In genomic region chr14:15881284-15881683, GRCm38 (mm10) we compare ENCODE assay signal across 8 mouse cellular contexts.
DNase-seq lines count a peak whose midpoint lies in the region; ATAC-seq and TF ChIP-seq lines count a peak whose summit lies in the region.

No protein-coding gene starts in this region.

- H3K4me1 ChIP-seq in liver, adult 2 months (ENCODE audit: control insufficient read depth, insufficient read depth, low read length) = no peaks in the 10 kb centered on the region
- no peaks in the 10 kb centered on the region for H3K4me1 ChIP-seq in liver, embryonic 11.5 days (replicated peaks; ENCODE audit: control insufficient read depth, insufficient read depth, low read length)

- no peak overlapping the region for H3K9ac ChIP-seq in liver, adult 2 months (ENCODE audit: low read depth, low read length)
- no peak overlapping the region for H3K9ac ChIP-seq in liver, embryonic 11.5 days (ENCODE audit: low read depth, low read length)

- TF ChIP-seq CTCF in liver, adult 2 months (IDR thresholded peaks at IDR 0.05; ENCODE audit: low read depth, low read length) = peak; percentile 23; the same call in 1 of the 2 replicates
- TF ChIP-seq CTCF in Patski (IDR thresholded peaks at IDR 0.05) = peak; percentile 40

- H3K27me3 ChIP-seq in liver, adult 2 months (ENCODE audit: control insufficient read depth, insufficient read depth, low read length) = no peaks in the 10 kb centered on the region
- no peaks in the 10 kb centered on the region for H3K27me3 ChIP-seq in liver, embryonic 11.5 days (replicated peaks; ENCODE audit: control insufficient read depth, insufficient read depth, low read length)
- H3K27me3 ChIP-seq in Patski = no peaks in the 10 kb centered on the region

- H3K36me3 ChIP-seq in liver, adult 2 months (ENCODE audit: control insufficient read depth, insufficient read depth, low read length) = no peaks in the 10 kb centered on the region
- no peaks in the 10 kb centered on the region for H3K36me3 ChIP-seq in liver, embryonic 11.5 days (ENCODE audit: control insufficient read depth, insufficient read depth, low read length)

- no peak overlapping the region for H3K4me3 ChIP-seq in liver, adult 2 months (ENCODE audit: insufficient read depth, low read depth, low read length)
- H3K4me3 ChIP-seq in liver, embryonic 11.5 days (ENCODE audit: low read depth, low read length) = no peak overlapping the region

- CTCF ChIA-PET in Patski (lab: Charles Lee) = no interaction called here

- no peak for ATAC-seq in liver, embryonic 11.5 days (replicated peaks; ENCODE audit: low FRiP score)
- ATAC-seq in Patski = no peak
- no peak for ATAC-seq in erythroblast, adult 5-6 weeks (replicated peaks; ENCODE audit: low FRiP score, poor library complexity, severe bottlenecking)

- H3K9me3 ChIP-seq in liver, embryonic 11.5 days (ENCODE audit: control insufficient read depth, low read length) = no peaks in the 10 kb centered on the region

- no peak for TF ChIP-seq POLR2A in liver, adult 2 months (IDR thresholded peaks at IDR 0.05; ENCODE audit: extremely low read depth, insufficient read depth, low read length)

- no peaks in the 10 kb centered on the region for H3K79me2 ChIP-seq in liver, adult 2 months (ENCODE audit: control insufficient read depth, insufficient read depth, low read length)

- in situ Hi-C loops in Patski (cut with MboI; ENCODE audit: low pct_unique_long_range_greater_than_20kb) = no loop called here

- H3K4me2 ChIP-seq in liver, embryonic 11.5 days = no peak overlapping the region

- intact Hi-C loops in heart, postnatal 14 days (cut with DNase I) = loop anchor here (1.0 to 5.0 kb wide), 2 partner anchors 444 to 526 kb away; partner anchors contain the start of gene Lrrc3b
- intact Hi-C loops in left cerebral cortex, postnatal 14 days (cut with DNase I) = loop anchor here (10.0 kb wide), 1 partner anchor 526 kb away; no protein-coding TSS in a partner anchor

- WGBS in liver, adult 2 months = 44% methylated on average over 1 of the region's 1 CpGs
- 28% methylated on average over 1 of the region's 1 CpGs for WGBS in liver, embryonic 11.5 days

- peak; percentile 6 for DNase-seq in liver, adult 2 months (ENCODE audit: extremely low read depth, low read depth, low spot score)
- DNase-seq in liver, embryonic 11.5 days (ENCODE audit: low spot score) = no peak
- no peak for DNase-seq in Patski (ENCODE audit: low read depth, low spot score)
- peak; percentile 30 to 54 for DNase-seq in cerebellum, postnatal 25 days
- peak; percentile 29 to 53 for DNase-seq in heart, postnatal 14 days
- peak; percentile 14 to 46 for DNase-seq in left cerebral cortex, postnatal 14 days (ENCODE audit: low spot score in 2 of 2)
- DNase-seq in right cerebral cortex, postnatal 10 days (ENCODE audit: low spot score in 2 of 2) = peak; percentile 26 to 40

- POLR2A ChIA-PET in Patski (lab: Charles Lee) = no interaction called here

- H3K27ac ChIP-seq in liver, adult 2 months (replicated peaks; ENCODE audit: insufficient read depth, low read depth, low read length) = no peak overlapping the region
- H3K27ac ChIP-seq in liver, embryonic 11.5 days (ENCODE audit: low read depth, low read length) = no peak overlapping the region

Comparison
In these comparisons a context has a peak if more than half of its experiments do, and no peak if none do; other contexts are left out.
1. DNase-seq: peak in liver, adult 2 months (single experiment), cerebellum, postnatal 25 days (2 of 2), heart, postnatal 14 days (2 of 2), left cerebral cortex, postnatal 14 days (2 of 2) and right cerebral cortex, postnatal 10 days (2 of 2); none in liver, embryonic 11.5 days (single experiment) and Patski (single experiment).